Comparison of ENCODE assay signal across 33 mouse cellular contexts in the genomic region with DNA sequence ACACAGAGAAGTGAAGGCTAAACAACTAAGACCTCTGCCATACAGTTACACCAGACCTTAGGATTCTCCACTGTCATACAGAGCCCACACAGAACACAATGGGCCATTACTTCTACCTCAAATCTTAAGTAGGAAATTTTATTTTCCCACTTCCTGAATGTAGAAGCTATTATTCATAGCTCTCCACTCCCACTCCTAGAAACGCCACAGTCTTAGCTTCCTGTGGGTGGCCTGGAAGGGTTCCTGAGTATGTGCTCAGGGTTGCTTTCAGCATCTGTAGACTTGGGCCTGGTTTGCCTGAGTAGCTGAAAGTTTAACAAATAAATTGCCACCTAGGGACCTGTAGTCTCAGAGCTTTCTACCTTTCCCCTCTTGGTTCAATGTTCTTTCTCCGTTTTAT. TPM values are rescaled to one million over a fixed set of nuclear protein-coding genes. Genes with fewer than 3 reads are reported as not detected.
DNase-seq lines count a peak whose midpoint lies in the region; ATAC-seq and TF ChIP-seq lines count a peak whose summit lies in the region.
"Had no signal": no experiment of that assay in that cellular context is flagged by ENCODE, and none has a peak within 500 bp of the region (broad histone marks: within the 10 kb centered on the region; RNA-seq: fewer than 3 reads in every experiment).

No protein-coding gene starts in this region.

- 0 out of 2 replicates have a peak, but pooled peaks have one; percentile 16 for TF ChIP-seq EP300 in lung, postnatal 0 days (IDR thresholded peaks at IDR 0.05)

- WGBS in kidney, postnatal 0 days = 45% methylated on average over 2 of the region's 2 CpGs
- WGBS in lung, postnatal 0 days = 34% methylated on average over 2 of the region's 2 CpGs
- 32% methylated on average over 2 of the region's 2 CpGs for WGBS in lung, adult 2 months

- no peaks in the 10 kb centered on the region for H3K36me3 ChIP-seq in kidney, postnatal 0 days (ENCODE audit: insufficient read depth, low read length)
- H3K36me3 ChIP-seq in lung, postnatal 0 days (ENCODE audit: insufficient read depth, low read length) = no peaks in the 10 kb centered on the region
- H3K36me3 ChIP-seq: forebrain, embryonic 12.5 days; heart, embryonic 12.5 days; neural tube, embryonic 12.5 days had no signal

- TF ChIP-seq CTCF in gastrocnemius, adult 2 months (IDR thresholded peaks at IDR 0.05) = no peak
- TF ChIP-seq CTCF in kidney, postnatal 0 days (IDR thresholded peaks at IDR 0.05; ENCODE audit: low read depth) = no peak
- TF ChIP-seq CTCF in lung, postnatal 0 days (IDR thresholded peaks at IDR 0.05) = no peak
- TF ChIP-seq CTCF in lung, adult 2 months (IDR thresholded peaks at IDR 0.05; ENCODE audit: insufficient read depth, low read length) = no peak
- TF ChIP-seq CTCF in embryonic fibroblast, embryonic 13.5 days (IDR thresholded peaks at IDR 0.05; ENCODE audit: borderline replicate concordance, insufficient read depth, low read length) = no peak

- 0 out of 2 replicates have a peak, but pooled peaks cover 6% of the 10 kb centered on the region for H3K4me1 ChIP-seq in kidney, postnatal 0 days (replicated peaks; ENCODE audit: insufficient read depth, low read length)
- H3K4me1 ChIP-seq in lung, postnatal 0 days (ENCODE audit: insufficient read depth, low read depth, low read length) = peaks cover 6% of the 10 kb centered on the region; the same call in 1 of the 2 replicates
- peaks cover 8% of the 10 kb centered on the region; the same call in 1 of the 2 replicates for H3K4me1 ChIP-seq in lung, adult 2 months (ENCODE audit: control insufficient read depth, insufficient read depth, low read length)
- H3K4me1 ChIP-seq in embryonic fibroblast, embryonic 13.5 days (ENCODE audit: control insufficient read depth, insufficient read depth, low read length) = peaks cover 13% of the 10 kb centered on the region
- H3K4me1 ChIP-seq: forebrain, embryonic 12.5 days; neural tube, embryonic 12.5 days had no signal

- H3K4me2 ChIP-seq in kidney, postnatal 0 days (ENCODE audit: low read length) = no peak overlapping the region
- no peak overlapping the region for H3K4me2 ChIP-seq in lung, postnatal 0 days (replicated peaks; ENCODE audit: low read depth, low read length)
- H3K4me2 ChIP-seq: forebrain, embryonic 12.5 days; heart, embryonic 12.5 days; hindbrain, embryonic 14.5 days; midbrain, embryonic 11.5 days; neural tube, embryonic 12.5 days had no signal

- no peaks in the 10 kb centered on the region for H3K9me3 ChIP-seq in kidney, postnatal 0 days (replicated peaks; ENCODE audit: low read length)
- no peaks in the 10 kb centered on the region for H3K9me3 ChIP-seq in lung, postnatal 0 days (ENCODE audit: low read length)
- H3K9me3 ChIP-seq: forebrain, embryonic 12.5 days; heart, embryonic 12.5 days; neural tube, embryonic 12.5 days had no signal

- no peak overlapping the region for H3K9ac ChIP-seq in kidney, postnatal 0 days (ENCODE audit: low read depth, low read length)
- H3K9ac ChIP-seq in lung, postnatal 0 days (replicated peaks; ENCODE audit: low read depth) = no peak overlapping the region
- H3K9ac ChIP-seq: forebrain, embryonic 12.5 days; forebrain, postnatal 0 days; heart, embryonic 12.5 days; hindbrain, embryonic 14.5 days; liver, embryonic 14.5 days; neural tube, embryonic 12.5 days had no signal

- no peak overlapping the region for H3K4me3 ChIP-seq in gastrocnemius, adult 2 months
- H3K4me3 ChIP-seq in kidney, postnatal 0 days (replicated peaks; ENCODE audit: low read depth, low read length) = no peak overlapping the region
- H3K4me3 ChIP-seq in lung, postnatal 0 days (ENCODE audit: low read depth, low read length) = no peak overlapping the region
- no peak overlapping the region for H3K4me3 ChIP-seq in lung, adult 2 months (replicated peaks; ENCODE audit: extremely low read depth, low read depth, low read length)
- H3K4me3 ChIP-seq in embryonic fibroblast, embryonic 13.5 days (ENCODE audit: insufficient read depth, low read length) = no peak overlapping the region
- H3K4me3 ChIP-seq: forebrain, embryonic 12.5 days; heart, adult 2 months; heart, embryonic 12.5 days; neural tube, embryonic 12.5 days had no signal

- no peak for DNase-seq in gastrocnemius, adult 2 months
- no peak for DNase-seq in gastrocnemius, postnatal 25 days
- DNase-seq in kidney, postnatal 0 days (ENCODE audit: low spot score) = peak; percentile 74
- DNase-seq in kidney, adult 11 months = no peak
- peak; percentile 69 for DNase-seq in lung, postnatal 0 days (ENCODE audit: low spot score)
- no peak for DNase-seq in lung, adult 2 months
- DNase-seq in adrenal gland, adult 8-10 months = no peak
- DNase-seq: adrenal gland, postnatal 14 days; cerebellum, adult 18-20 months; cerebellum, postnatal 10 days; forebrain, postnatal 0 days; gastrocnemius, postnatal 36 days; heart, adult 2 months; heart, postnatal 10 days; kidney, postnatal 36 days; liver; thymus, adult 2 months; thymus, postnatal 36 days had no signal

- H3K27me3 ChIP-seq in kidney, postnatal 0 days (ENCODE audit: insufficient read depth, low read length) = no peaks in the 10 kb centered on the region
- no peaks in the 10 kb centered on the region for H3K27me3 ChIP-seq in lung, postnatal 0 days (replicated peaks; ENCODE audit: insufficient read depth, low read length)
- H3K27me3 ChIP-seq: forebrain, embryonic 12.5 days; heart, embryonic 12.5 days; neural tube, embryonic 12.5 days; Patski had no signal

- H3K27ac ChIP-seq in gastrocnemius, adult 2 months = peak overlapping the region; percentile 57; the same call in 1 of the 2 replicates
- H3K27ac ChIP-seq in kidney, postnatal 0 days = peak overlapping the region; percentile 54; the same call in 1 of the 2 replicates
- peak overlapping the region; percentile 32; the same call in 1 of the 2 replicates for H3K27ac ChIP-seq in lung, postnatal 0 days (ENCODE audit: low read length)
- H3K27ac ChIP-seq in embryonic fibroblast, embryonic 13.5 days (ENCODE audit: insufficient read depth, low read length) = peak overlapping the region; percentile 97
- H3K27ac ChIP-seq: forebrain, embryonic 12.5 days; heart, adult 2 months; hindbrain, embryonic 14.5 days; liver, embryonic 14.5 days; neural tube, embryonic 12.5 days had no signal

- ATAC-seq in kidney, postnatal 0 days (replicated peaks; ENCODE audit: low FRiP score, low read depth) = no peak
- peak; percentile 65 for ATAC-seq in lung, postnatal 0 days
- ATAC-seq: forebrain, postnatal 0 days; intestine, postnatal 0 days; midbrain, embryonic 16.5 days; Patski had no signal

- intact Hi-C loops in gastrocnemius, adult 2 months (cut with DNase I) = loop anchor here (5.0 kb wide), 1 partner anchor 46 kb away; a partner anchor contains a TSS

- no peak for TF ChIP-seq POLR2A in lung, adult 2 months (IDR thresholded peaks at IDR 0.05; ENCODE audit: borderline replicate concordance, extremely low read depth, low read depth, low read length)
- TF ChIP-seq POLR2A in embryonic fibroblast, embryonic 13.5 days (IDR thresholded peaks at IDR 0.05; ENCODE audit: low read depth, low read length) = no peak

RNA-seq across cellular contexts. Expression of a gene that starts 5.9 kb away (rescaled TPM):
- total RNA-seq in gastrocnemius, adult 2 months (2021) = under 1 TPM in 1 of 2 experiments, not detected in 1; 0.17 TPM
- total RNA-seq in gastrocnemius, postnatal 25 days (2021) = not detected
- polyA plus RNA-seq in kidney, postnatal 0 days (2015; fragmentation: Nextera tagmentation; extraction: Ambion mirVana) = 0.20 and 0.42 TPM in 2 replicates
- polyA plus RNA-seq in lung, postnatal 0 days (2015; fragmentation: Nextera tagmentation; extraction: Ambion mirVana) = 0.42 and 1.6 TPM in 2 replicates
- 0.15 TPM in 1 of 2 replicates, not detected in the other for polyA plus RNA-seq in lung, adult 2 months (2012; rRNA removed)
- 1.1 and 4.3 TPM in 2 replicates for polyA plus RNA-seq in embryonic fibroblast, embryonic 13.5 days (2011; ENCODE audit: insufficient read length, low read depth, missing spikeins)
- total RNA-seq in adrenal gland, adult 8-10 months (2022) = not detected
- total RNA-seq: adrenal gland, postnatal 14 days; forebrain, postnatal 0 days; gastrocnemius, postnatal 36 days; heart, adult 2 months; heart, postnatal 10 days; hematopoietic stem cell, adult 5-6 weeks; layer of hippocampus, postnatal 25 days; megakaryocyte, adult 5-6 weeks; MEL had no signal
- polyA plus RNA-seq: forebrain, embryonic 12.5 days; forebrain, postnatal 0 days; heart, adult 2 months; heart, embryonic 12.5 days; intestine, postnatal 0 days; liver, embryonic 14.5 days; midbrain, embryonic 11.5 days; midbrain, embryonic 16.5 days; Patski; small intestine, adult 2 months; thymus, adult 2 months had no signal

RNA-seq across cellular contexts. Expression of a gene that starts 46.2 kb away (rescaled TPM):
- total RNA-seq in gastrocnemius, adult 2 months (2021) = 10 to 100 TPM; 20.3 to 60.2 TPM
- 10 to 100 TPM; 47.3 to 59.7 TPM for total RNA-seq in gastrocnemius, postnatal 25 days (2021)
- polyA plus RNA-seq in kidney, postnatal 0 days (2015; fragmentation: Nextera tagmentation; extraction: Ambion mirVana) = 54.7 and 55.7 TPM in 2 replicates
- polyA plus RNA-seq in lung, postnatal 0 days (2015; fragmentation: Nextera tagmentation; extraction: Ambion mirVana) = 127 and 136 TPM in 2 replicates
- 105 and 215 TPM in 2 replicates for polyA plus RNA-seq in lung, adult 2 months (2012; rRNA removed)
- 952 and 959 TPM in 2 replicates for polyA plus RNA-seq in embryonic fibroblast, embryonic 13.5 days (2011; ENCODE audit: insufficient read length, low read depth, missing spikeins)
- 10 to 100 TPM; 19.4 to 64.7 (median 34.7) TPM for total RNA-seq in adrenal gland, adult 8-10 months (2022)
- total RNA-seq: MEL had no signal

Comparison
In these comparisons a context has a peak if more than half of its experiments do, and no peak if none do; other contexts are left out.
1. DNase-seq: peak in kidney, postnatal 0 days (single experiment) and lung, postnatal 0 days (single experiment); none in gastrocnemius, adult 2 months (single experiment), gastrocnemius, postnatal 25 days (single experiment), kidney, adult 11 months (single experiment), lung, adult 2 months (single experiment) and adrenal gland, adult 8-10 months (single experiment).
2. H3K27ac ChIP-seq: peak in every context shown above with its lines; median percentile 97 in embryonic fibroblast, embryonic 13.5 days; 57 in gastrocnemius, adult 2 months; 54 in kidney, postnatal 0 days; 32 in lung, postnatal 0 days.